Mouse (Mus musculus) pancreas, adult 10 weeks (tissue): Measurements from ENCODE around the gene A730009L09Rik. TPM values are rescaled to one million over a fixed set of nuclear protein-coding genes. Genes with fewer than 3 reads are reported as not detected.

Experiments
- polyA plus RNA-seq: library from polyadenylated mRNA; stranded (reverse); fragments of 350-450 nt; fragmentation: Illumina TruSeq; extraction: RNeasy Lipid Tissue Mini Kit (QIAGEN cat#74804); gene quantifications from one replicate; pipeline ENCODE4 v1.2.3, GENCODE M21; 2015; ENCODE audit warnings: low read depth, low replicate concordance; ENCODE audit not compliant: insufficient read depth

A730009L09Rik gene
- polyA plus RNA-seq: not detected

GRCm38 (mm10) chr16:84514821-84515220 is at the start of gene A730009L09Rik:
Gene A730009L09Rik (plus strand): TSS chr16:84515121.

Other genes starting within 250 kb of the A730009L09Rik start
- gene Mrpl39, start 220.6 kb downstream of the A730009L09Rik start, polyA plus RNA-seq: 5.2 TPM